Mouse (Mus musculus) mature B cell (primary cell): ENCODE measurements around the gene Nat8.
"Not testable (repeated sequence)": the region's sequence is repeated elsewhere in the genome, so short reads cannot be mapped to it uniquely, and the experiment has no call there.

ENCODE experiments used
- in situ Hi-C: fragments of 300-500 bp; cut with MboI; formaldehyde crosslinking; loops from 2 replicates; pipeline ENCODE4 v1.14.3; 2019

Gene Nat8

GRCm38 (mm10) chr6:85836098-85836497, 4.2 kb upstream of the Nat8 start:
- in situ Hi-C loops: not testable (repeated sequence)

GRCm38 (mm10) chr6:85835104-85835503, 3.2 kb upstream of the Nat8 start:
- in situ Hi-C loops: not testable (repeated sequence)

- in situ Hi-C loops: not testable (repeated sequence)
These were observed 2.7 kb upstream of the Nat8 start for GRCm38 (mm10) chr6:85834504-85835100.

GRCm38 (mm10) chr6:85829462-85829861, 2.4 kb downstream of the Nat8 start:
- in situ Hi-C loops: no loop called here

GRCm38 (mm10) chr6:85825886-85826285, 6.0 kb downstream of the Nat8 start:
- in situ Hi-C loops: no loop called here

GRCm38 (mm10) chr6:85823382-85824090, 8.3 kb downstream of the Nat8 start:
- in situ Hi-C loops: no loop called here

- in situ Hi-C loops: no loop called here
These were observed 9.6 kb downstream of the Nat8 start for GRCm38 (mm10) chr6:85822286-85822685.

- in situ Hi-C loops: no loop called here
These were observed 11.0 kb downstream of the Nat8 start, which contains the start of the genes Nat8f6 and Nat8f5 for GRCm38 (mm10) chr6:85820837-85821236. TSS of gene Nat8f6 (minus strand) at chr6:85820954. TSS of gene Nat8f5 (minus strand) at chr6:85820972.

GRCm38 (mm10) chr6:85818338-85818737, 13.5 kb downstream of the Nat8 start:
- in situ Hi-C loops: no loop called here

- in situ Hi-C loops: no loop called here
These were observed 18.5 kb downstream of the Nat8 start for GRCm38 (mm10) chr6:85813339-85813738.

- in situ Hi-C loops: not testable (repeated sequence)
These were observed 20.8 kb downstream of the Nat8 start for GRCm38 (mm10) chr6:85810942-85811537.

GRCm38 (mm10) chr6:85810514-85810913, 21.4 kb downstream of the Nat8 start:
- in situ Hi-C loops: not testable (repeated sequence)

GRCm38 (mm10) chr6:85809784-85810183, 22.1 kb downstream of the Nat8 start:
- in situ Hi-C loops: not testable (repeated sequence)

GRCm38 (mm10) chr6:85803180-85803579, 28.7 kb downstream of the Nat8 start:
- in situ Hi-C loops: not testable (repeated sequence)
